Mouse (Mus musculus): Measurements from ENCODE around the gene Epha4.

GRCm38 (mm10) chr1:77451541-77451940 lies 63.3 kb downstream of the Epha4 start:
- TF ChIP-seq POLR2A (IDR thresholded peaks at IDR 0.05; ENCODE audit: low read depth, low read length) (no peak), CTCF (conservative IDR thresholded peaks at IDR 0.05 in 1 of 2, IDR thresholded peaks at IDR 0.05 in 1 of 2; ENCODE audit: low read depth in 2 of 2, low read length in 2 of 2) (no peak), HCFC1 (IDR thresholded peaks at IDR 0.05; ENCODE audit: low read depth, low read length) (no peak), TCF12 (IDR thresholded peaks at IDR 0.05; ENCODE audit: low read depth, low read length) (no peak), USF1 (IDR thresholded peaks at IDR 0.05; ENCODE audit: low read depth, low read length) (no peak), BHLHE40 (IDR thresholded peaks at IDR 0.05; ENCODE audit: low read depth, low read length) (no peak), SIN3A (IDR thresholded peaks at IDR 0.05; ENCODE audit: low read length) (no peak), MAX (IDR thresholded peaks at IDR 0.05; ENCODE audit: low read length) (no peak), ZKSCAN1 (IDR thresholded peaks at IDR 0.05; ENCODE audit: borderline replicate concordance, low read depth, low read length) (no peak), UBTF (IDR thresholded peaks at IDR 0.05; ENCODE audit: low read depth, low read length) (no peak)
